Mouse (Mus musculus) embryo, embryonic 10 days (tissue): ENCODE results near the gene Chst5.
A peak's percentile ranks its signal among the peaks of the same experiment; 100 is the strongest.
"Not testable (repeated sequence)": the region's sequence is repeated elsewhere in the genome, so short reads cannot be mapped to it uniquely, and the experiment has no call there.

Experiments
- DNase-seq: peaks from one replicate; pipeline ENCODE4 v3.0.0-alpha.2; 2015; ENCODE audit warnings: low spot score

Gene Chst5

DNA sequence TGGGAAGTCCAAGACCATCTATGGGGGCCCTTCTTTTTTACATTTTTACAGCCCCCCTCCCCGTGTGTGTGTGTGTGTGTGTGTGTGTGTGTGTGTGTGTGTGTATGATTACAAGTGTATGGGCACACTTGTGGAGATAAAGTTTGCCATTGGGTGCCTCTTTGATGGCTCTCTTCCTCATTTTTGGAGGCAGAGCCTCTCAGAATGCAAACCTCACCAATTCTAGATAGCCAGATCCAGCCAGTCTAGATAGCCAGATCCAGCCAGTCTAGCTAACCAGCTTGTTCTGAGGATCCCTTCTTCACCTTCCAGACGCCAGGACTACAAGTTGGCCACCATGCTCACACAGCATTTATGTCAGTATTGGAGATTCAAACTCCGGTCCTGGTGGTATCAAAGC is 39.0 kb downstream of the Chst5 start:
- DNase-seq, result no peak

GRCm38 (mm10) chr8:111870379-111870778 is 39.9 kb downstream of the Chst5 start:
- DNase-seq, result no peak

- no peak for DNase-seq
These were observed 41.6 kb downstream of the Chst5 start for GRCm38 (mm10) chr8:111868664-111869063.

DNA sequence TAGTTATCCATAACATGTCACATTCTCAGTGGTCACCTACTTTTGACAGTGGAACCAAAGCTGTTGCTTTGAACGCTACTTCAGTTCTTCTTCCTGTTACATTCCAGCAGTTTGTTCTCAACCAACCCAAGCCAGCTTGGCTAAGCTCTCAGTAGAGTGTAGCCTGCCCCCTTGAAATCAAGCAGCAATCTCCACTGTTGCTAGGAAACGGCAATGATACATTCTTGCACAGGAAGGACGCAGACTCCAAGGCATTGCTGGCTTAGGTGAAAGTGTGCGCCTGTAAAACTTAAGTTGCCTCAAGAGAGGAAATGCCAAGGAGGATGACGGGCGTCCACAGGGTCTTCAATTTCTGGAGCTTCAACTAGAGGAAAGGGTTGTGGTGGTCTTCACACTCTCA is 44.4 kb downstream of the Chst5 start:
- DNase-seq, result no peak

DNA sequence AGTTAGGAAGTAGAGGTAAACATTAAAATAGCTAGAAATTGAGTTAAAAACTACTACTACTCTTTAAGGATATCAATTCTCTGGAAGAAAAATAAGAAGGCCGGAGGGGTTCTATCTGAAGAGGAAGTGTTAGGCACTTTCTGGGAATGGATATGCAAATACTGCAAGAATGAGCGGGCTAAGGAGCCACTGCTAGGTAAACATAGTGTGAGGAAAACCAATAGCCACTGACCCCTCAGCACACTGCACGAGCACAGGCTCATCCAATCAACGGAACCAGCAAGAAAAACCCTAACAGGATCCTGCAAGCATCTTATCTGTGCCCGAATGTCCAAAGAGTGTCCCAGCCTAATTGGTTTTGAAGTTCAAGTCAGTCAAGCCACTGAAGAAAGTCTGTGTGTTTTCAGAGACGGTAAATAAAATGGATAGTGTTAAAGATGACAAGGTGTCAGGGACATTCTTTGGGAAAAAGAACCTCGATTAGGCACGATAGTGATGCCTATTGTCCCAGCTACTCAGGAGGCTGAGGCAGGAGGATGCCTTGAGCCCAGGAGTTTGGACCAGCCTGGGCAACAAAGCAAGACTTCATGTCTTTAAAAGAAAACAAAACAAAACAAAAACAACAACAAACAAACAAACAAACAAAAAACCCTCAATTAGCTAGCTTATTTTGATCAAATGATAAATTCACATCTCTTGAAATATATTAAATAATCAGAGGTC is 45.0 kb downstream of the Chst5 start:
- no peak for DNase-seq

GRCm38 (mm10) chr8:111864648-111865047 is 45.6 kb downstream of the Chst5 start:
- no peak for DNase-seq

DNA sequence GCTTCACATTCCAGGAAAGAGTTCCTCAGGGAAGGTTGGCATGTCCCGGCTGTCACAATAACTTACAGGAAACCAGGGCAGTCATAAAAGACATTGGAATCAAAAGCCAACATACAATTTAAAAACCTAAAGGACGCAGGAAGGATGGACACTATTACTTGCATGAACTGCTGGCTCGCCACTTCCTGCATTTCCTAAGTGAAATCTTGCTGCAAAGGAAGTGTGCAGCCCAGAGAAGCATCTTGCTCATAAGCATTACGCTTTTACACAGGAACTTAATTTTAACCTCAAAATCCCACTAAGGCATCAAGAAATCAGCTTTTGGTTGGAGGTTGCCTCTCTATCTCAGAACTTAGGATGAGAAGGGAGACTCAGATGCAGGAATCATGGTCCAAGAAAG is 47.0 kb downstream of the Chst5 start:
- no peak for DNase-seq

- DNase-seq, result no peak
These were observed 54.3 kb downstream of the Chst5 start for GRCm38 (mm10) chr8:111855977-111856376.

DNA sequence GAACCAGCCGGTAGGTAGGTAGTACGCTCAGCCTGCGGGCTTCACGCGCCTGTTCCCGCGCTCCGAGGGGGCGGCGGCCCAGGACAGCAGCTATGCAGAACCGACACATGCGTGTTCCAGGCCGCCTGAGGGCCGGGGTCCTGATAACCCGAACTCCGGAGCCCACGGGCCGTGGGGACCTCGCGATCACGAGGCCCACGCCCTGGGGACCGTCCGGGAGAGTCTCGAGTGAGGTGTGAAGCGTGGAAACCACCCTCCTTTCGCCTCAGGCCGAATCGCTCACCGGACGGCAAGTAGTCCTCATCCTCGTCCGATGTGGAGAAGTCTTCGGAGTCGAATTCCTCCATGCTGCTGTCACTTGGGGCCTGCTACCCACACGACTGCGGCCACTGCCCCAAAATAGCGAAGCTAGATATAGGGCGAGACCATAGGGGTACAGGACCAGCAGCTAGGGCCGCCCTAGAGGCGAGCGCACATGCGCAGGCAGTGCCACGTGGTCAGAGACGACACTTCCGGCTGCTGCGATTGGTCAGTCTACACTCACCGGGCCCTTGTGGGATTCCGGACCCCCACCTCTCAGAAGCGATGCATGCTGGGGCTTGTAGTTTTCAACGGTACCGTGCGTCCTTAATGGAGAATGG is 56.3 kb downstream of the Chst5 start, which contains the start of gene Cfdp1:
Gene Cfdp1 (minus strand): TSS at position 431 of the 641 bp plus-strand sequence.
- peak; percentile 99 for DNase-seq

DNA sequence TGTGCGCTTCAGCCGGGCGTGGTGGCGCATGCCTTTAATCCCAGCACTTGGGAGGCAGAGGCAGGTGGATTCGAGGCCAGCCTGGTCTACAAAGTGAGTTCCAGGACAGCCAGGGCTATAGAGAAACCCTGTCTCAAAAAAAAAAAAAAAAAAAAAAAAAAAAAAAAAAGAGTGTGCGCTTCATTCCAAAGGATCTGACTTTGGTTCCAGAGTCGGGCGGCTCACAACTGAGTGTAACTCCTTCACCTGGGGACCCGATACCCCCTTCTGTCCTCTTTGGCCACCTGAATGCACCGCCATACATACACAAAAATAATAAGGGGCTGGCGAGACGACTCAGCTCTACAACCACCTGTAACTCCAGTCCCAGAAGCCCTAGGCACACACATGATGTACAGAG is 57.0 kb downstream of the Chst5 start:
- DNase-seq, result not testable (repeated sequence)

GRCm38 (mm10) chr8:111846746-111847145 is 63.5 kb downstream of the Chst5 start:
- no peak for DNase-seq
